Mouse (Mus musculus) hindbrain, embryonic 11.5 days (tissue): ENCODE data around the gene Chtop. TPM values are rescaled to one million over a fixed set of nuclear protein-coding genes. Genes with fewer than 3 reads are reported as not detected.

ENCODE experiments used
- ATAC-seq: fragments of 200-750 bp; cut with Nextera tagmentation; 2 replicates; pipeline ENCODE4 v1.8.0; 2017; ENCODE audit warnings: mild to moderate bottlenecking, moderate TSS enrichment, moderate library complexity; ENCODE audit not compliant: low FRiP score
- DNase-seq: peaks from one replicate; pipeline ENCODE4 v3.0.0-alpha.2; 2015; ENCODE audit warnings: low spot score
- H3K27ac ChIP-seq: fragments of 300-500 bp; sonication (generic); 2 replicates; pipeline ENCODE4 v1.5.1; 2014; ENCODE audit warnings: mild to moderate bottlenecking, low read depth, low read length
- H3K27me3 ChIP-seq: fragments of 300-500 bp; sonication (generic); 2 replicates; pipeline ENCODE4 v1.6.1; 2014; ENCODE audit warnings: mild to moderate bottlenecking, low read length, moderate library complexity, mixed read lengths; ENCODE audit not compliant: control insufficient read depth, insufficient read depth
- H3K36me3 ChIP-seq: fragments of 300-500 bp; sonication (generic); 2 replicates; pipeline ENCODE4 v1.6.1; 2014; ENCODE audit warnings: mild to moderate bottlenecking, low read length, moderate library complexity, mixed read lengths; ENCODE audit not compliant: control insufficient read depth, insufficient read depth
- H3K4me1 ChIP-seq: fragments of 300-500 bp; sonication (generic); replicated peaks from 2 replicates; pipeline ENCODE4 v1.6.1; 2014; ENCODE audit warnings: low read length, mixed read lengths; ENCODE audit not compliant: control insufficient read depth, insufficient read depth
- H3K4me2 ChIP-seq: fragments of 300-500 bp; sonication (generic); replicated peaks from 2 replicates; pipeline ENCODE4 v1.6.1; 2014; ENCODE audit warnings: mild to moderate bottlenecking, low read depth, low read length
- H3K4me3 ChIP-seq: fragments of 300-500 bp; sonication (generic); 2 replicates; pipeline ENCODE4 v1.5.1; 2014; ENCODE audit warnings: low read depth, low read length
- H3K9ac ChIP-seq: fragments of 300-500 bp; sonication (generic); 2 replicates; pipeline ENCODE4 v1.6.1; 2014; ENCODE audit warnings: low read depth, low read length
- H3K9me3 ChIP-seq: fragments of 300-500 bp; sonication (generic); 2 replicates; pipeline ENCODE4 v1.6.1; 2016; ENCODE audit warnings: low read length; ENCODE audit not compliant: control insufficient read depth
- WGBS: fragments of 180-500 bp; shearing (Covaris S2); extraction: QIAGEN DNeasy Blood & Tissue Kit; methylation state at CpG from one replicate; pipeline ENCODE4 v1.1.7; 2014; 5-methylcytosine and 5-hydroxymethylcytosine counted together
- polyA plus RNA-seq: library from polyadenylated mRNA; unstranded; fragments of >200 nt; fragmentation: Nextera tagmentation; extraction: Ambion mirVana; gene quantifications from 2 replicates; pipeline ENCODE4 v1.2.1, GENCODE M21; 2014

Gene Chtop
- polyA plus RNA-seq, 1 experiment from 2014 or later = 143 TPM

- H3K4me1 ChIP-seq = no peaks in the 10 kb centered on the region
- no peak overlapping the region for H3K27ac ChIP-seq
- WGBS = 50% methylated on average over 1 of the region's 1 CpGs
- no peaks in the 10 kb centered on the region for H3K36me3 ChIP-seq
- no peak overlapping the region for H3K4me2 ChIP-seq
- ATAC-seq (no peak), DNase-seq (no peak)
- no peak overlapping the region for H3K9ac ChIP-seq
- H3K27me3 ChIP-seq = no peaks in the 10 kb centered on the region
- H3K4me3 ChIP-seq = no peak overlapping the region
- H3K9me3 ChIP-seq = no peaks in the 10 kb centered on the region
Observed at GRCm38 (mm10) chr3:90535446-90535845, 26.1 kb upstream of the Chtop start.

GRCm38 (mm10) chr3:90531713-90532112 lies 22.4 kb upstream of the Chtop start:
- no peak for ATAC-seq
- Histone ChIP-seq H3K36me3 (no peaks in the 10 kb centered on the region), H3K4me2 (no peak overlapping the region), H3K4me1 (no peaks in the 10 kb centered on the region), H3K4me3 (no peak overlapping the region), H3K27ac (no peak overlapping the region), H3K9me3 (no peaks in the 10 kb centered on the region), H3K27me3 (no peaks in the 10 kb centered on the region), H3K9ac (no peak overlapping the region)
- DNase-seq = no peak
- 68% methylated on average over 5 of the region's 5 CpGs for WGBS

GRCm38 (mm10) chr3:90527291-90527873 lies 18.1 kb upstream of the Chtop start:
- H3K27me3 ChIP-seq = no peaks in the 10 kb centered on the region
- H3K4me3 ChIP-seq = no peak overlapping the region
- no peak overlapping the region for H3K9ac ChIP-seq
- WGBS = 87% methylated on average over 7 of the region's 7 CpGs
- H3K9me3 ChIP-seq = no peaks in the 10 kb centered on the region
- no peak for ATAC-seq
- no peak overlapping the region for H3K4me2 ChIP-seq
- no peaks in the 10 kb centered on the region for H3K36me3 ChIP-seq
- no peak overlapping the region for H3K27ac ChIP-seq
- H3K4me1 ChIP-seq = no peaks in the 10 kb centered on the region
- DNase-seq = no peak

GRCm38 (mm10) chr3:90526580-90526979 lies 17.3 kb upstream of the Chtop start, which contains the start of gene S100a14:
Gene S100a14 (plus strand): TSS chr3:90526856.
- no peaks in the 10 kb centered on the region for H3K4me1 ChIP-seq
- H3K36me3 ChIP-seq = no peaks in the 10 kb centered on the region
- no peak within 1 kb of the TSS for H3K4me3 ChIP-seq
- ATAC-seq (no peak), DNase-seq (no peak)
- 75% methylated on average over 5 of the region's 5 CpGs for WGBS
- H3K27ac ChIP-seq = no peak within 1 kb of the TSS
- H3K27me3 ChIP-seq = no peaks in the 10 kb centered on the region
- H3K4me2 ChIP-seq = no peak within 1 kb of the TSS
- no peak within 1 kb of the TSS for H3K9ac ChIP-seq
- no peaks in the 10 kb centered on the region for H3K9me3 ChIP-seq

GRCm38 (mm10) chr3:90526076-90526475 lies 16.8 kb upstream of the Chtop start:
- no peak overlapping the region for H3K9ac ChIP-seq
- no peaks in the 10 kb centered on the region for H3K4me1 ChIP-seq
- no peak for ATAC-seq
- no peaks in the 10 kb centered on the region for H3K27me3 ChIP-seq
- H3K4me3 ChIP-seq = no peak overlapping the region
- WGBS = 87% methylated on average over 2 of the region's 2 CpGs
- H3K4me2 ChIP-seq = no peak overlapping the region
- no peaks in the 10 kb centered on the region for H3K36me3 ChIP-seq
- no peak overlapping the region for H3K27ac ChIP-seq
- no peaks in the 10 kb centered on the region for H3K9me3 ChIP-seq
- no peak for DNase-seq

GRCm38 (mm10) chr3:90525421-90525820 lies 16.1 kb upstream of the Chtop start:
- 65% methylated on average over 4 of the region's 4 CpGs for WGBS
- Histone ChIP-seq H3K4me2 (no peak overlapping the region), H3K27me3 (no peaks in the 10 kb centered on the region), H3K4me1 (no peaks in the 10 kb centered on the region), H3K36me3 (no peaks in the 10 kb centered on the region), H3K27ac (no peak overlapping the region), H3K4me3 (no peak overlapping the region), H3K9me3 (no peaks in the 10 kb centered on the region), H3K9ac (no peak overlapping the region)
- DNase-seq = peak; percentile 39
- no peak for ATAC-seq

GRCm38 (mm10) chr3:90517711-90518110 lies 8.4 kb upstream of the Chtop start:
- no peaks in the 10 kb centered on the region for H3K36me3 ChIP-seq

GRCm38 (mm10) chr3:90515789-90516188 lies 6.5 kb upstream of the Chtop start:
- Histone ChIP-seq H3K36me3 (no peaks in the 10 kb centered on the region), H3K9me3 (no peaks in the 10 kb centered on the region), H3K27me3 (no peaks in the 10 kb centered on the region), H3K4me1 (peaks cover 6% of the 10 kb centered on the region; the same call in 1 of the 2 replicates), H3K4me2 (no peak overlapping the region), H3K27ac (no peak overlapping the region), H3K9ac (no peak overlapping the region), H3K4me3 (no peak overlapping the region)
- no peak for DNase-seq
- no peak for ATAC-seq
- 90% methylated on average over 4 of the region's 4 CpGs for WGBS

More at GRCm38 (mm10) chr3:90517711-90518110, 8.4 kb upstream of the Chtop start:
- no peak overlapping the region for H3K27ac ChIP-seq
- H3K4me1 ChIP-seq = peaks cover 6% of the 10 kb centered on the region; the same call in 1 of the 2 replicates
- no peak for ATAC-seq
- no peak overlapping the region for H3K9ac ChIP-seq
- H3K27me3 ChIP-seq = no peaks in the 10 kb centered on the region
- WGBS = 86% methylated on average over 4 of the region's 4 CpGs
- H3K9me3 ChIP-seq = no peaks in the 10 kb centered on the region
- DNase-seq = no peak
- no peak overlapping the region for H3K4me2 ChIP-seq
- H3K4me3 ChIP-seq = no peak overlapping the region

GRCm38 (mm10) chr3:90515242-90515641 lies 5.9 kb upstream of the Chtop start:
- H3K9ac ChIP-seq = no peak overlapping the region
- no peaks in the 10 kb centered on the region for H3K9me3 ChIP-seq
- H3K36me3 ChIP-seq = no peaks in the 10 kb centered on the region
- no peak overlapping the region for H3K27ac ChIP-seq
- ATAC-seq (no peak), DNase-seq (no peak)
- H3K4me3 ChIP-seq = peak overlapping the region; percentile 25; the same call in 1 of the 2 replicates
- H3K4me1 ChIP-seq = peaks cover 6% of the 10 kb centered on the region; the same call in 1 of the 2 replicates
- no peaks in the 10 kb centered on the region for H3K27me3 ChIP-seq
- WGBS = 52% methylated on average over 1 of the region's 1 CpGs
- H3K4me2 ChIP-seq = peak overlapping the region; percentile 59
